Mouse (Mus musculus): ENCODE data around the gene Scube2. TPM values are rescaled to one million over a fixed set of nuclear protein-coding genes. Genes with fewer than 3 reads are reported as not detected.

The Scube2 gene
- polyA plus RNA-seq, 1 experiment from 2014 or later, result 1.7 TPM

- H3K4me3 ChIP-seq, result no peak overlapping the region
- no peaks in the 10 kb centered on the region; the same call in 1 of the 2 replicates for H3K4me1 ChIP-seq
- no peak overlapping the region for H3K9ac ChIP-seq (replicated peaks)
- no peak overlapping the region for H3K27ac ChIP-seq (replicated peaks)
- H3K36me3 ChIP-seq, result no peaks in the 10 kb centered on the region
- no peaks in the 10 kb centered on the region for H3K9me3 ChIP-seq
- WGBS, result 72% methylated on average over 8 of the region's 8 CpGs
- H3K4me2 ChIP-seq (replicated peaks), result no peak overlapping the region
- H3K27me3 ChIP-seq, result no peaks in the 10 kb centered on the region
- ATAC-seq (ENCODE audit: low FRiP score, low read depth), result no peak
Observed at GRCm38 (mm10) chr7:109876085-109876484, 10.6 kb upstream of the Scube2 start.

GRCm38 (mm10) chr7:109875598-109875997, 10.1 kb upstream of the Scube2 start:
- H3K27ac ChIP-seq (replicated peaks), result no peak overlapping the region

DNA sequence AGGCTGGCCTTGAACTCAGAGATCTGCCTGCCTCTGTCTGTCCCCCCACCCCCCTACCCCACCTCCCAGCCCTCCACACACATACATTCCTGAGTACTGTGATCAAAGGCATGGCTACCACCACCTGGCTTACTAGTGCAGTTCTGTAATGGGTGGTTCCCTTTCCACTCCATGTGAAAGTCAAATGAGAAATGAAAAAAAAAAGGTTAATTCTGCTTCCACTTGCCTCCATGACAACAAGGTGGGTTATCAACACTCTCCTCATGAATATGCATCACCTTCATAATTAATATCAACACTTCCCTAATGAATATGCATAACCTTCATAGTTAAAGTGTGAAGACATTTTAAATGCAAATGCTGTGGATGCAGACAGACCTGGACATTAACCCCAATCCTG, 9.6 kb upstream of the Scube2 start:
- Histone ChIP-seq H3K9me3 (no peaks in the 10 kb centered on the region), H3K4me2 (replicated peaks) (no peak overlapping the region), H3K27ac (replicated peaks) (no peak overlapping the region), H3K36me3 (no peaks in the 10 kb centered on the region), H3K27me3 (no peaks in the 10 kb centered on the region), H3K9ac (replicated peaks) (no peak overlapping the region), H3K4me1 (no peaks in the 10 kb centered on the region; the same call in 1 of the 2 replicates), H3K4me3 (no peak overlapping the region)
- no peak for ATAC-seq (ENCODE audit: low FRiP score, low read depth)

More at GRCm38 (mm10) chr7:109875598-109875997, 10.1 kb upstream of the Scube2 start:
- Histone ChIP-seq H3K4me3 (no peak overlapping the region), H3K4me1 (no peaks in the 10 kb centered on the region; the same call in 1 of the 2 replicates), H3K9ac (replicated peaks) (no peak overlapping the region), H3K9me3 (no peaks in the 10 kb centered on the region), H3K27me3 (no peaks in the 10 kb centered on the region), H3K36me3 (no peaks in the 10 kb centered on the region), H3K4me2 (replicated peaks) (no peak overlapping the region)
- WGBS, result 68% methylated on average over 3 of the region's 3 CpGs
- ATAC-seq (ENCODE audit: low FRiP score, low read depth), result no peak

GRCm38 (mm10) chr7:109873170-109873569, 7.7 kb upstream of the Scube2 start:
- H3K9me3 ChIP-seq, result no peaks in the 10 kb centered on the region
- no peak overlapping the region for H3K4me2 ChIP-seq (replicated peaks)
- no peak overlapping the region for H3K27ac ChIP-seq (replicated peaks)
- H3K36me3 ChIP-seq, result no peaks in the 10 kb centered on the region
- H3K27me3 ChIP-seq, result peaks cover 8% of the 10 kb centered on the region; the same call in 1 of the 2 replicates
- WGBS, result 60% methylated on average over 5 of the region's 5 CpGs
- H3K4me1 ChIP-seq, result no peaks in the 10 kb centered on the region; the same call in 1 of the 2 replicates
- ATAC-seq (ENCODE audit: low FRiP score, low read depth), result no peak
- H3K4me3 ChIP-seq, result no peak overlapping the region
- no peak overlapping the region for H3K9ac ChIP-seq (replicated peaks)

DNA sequence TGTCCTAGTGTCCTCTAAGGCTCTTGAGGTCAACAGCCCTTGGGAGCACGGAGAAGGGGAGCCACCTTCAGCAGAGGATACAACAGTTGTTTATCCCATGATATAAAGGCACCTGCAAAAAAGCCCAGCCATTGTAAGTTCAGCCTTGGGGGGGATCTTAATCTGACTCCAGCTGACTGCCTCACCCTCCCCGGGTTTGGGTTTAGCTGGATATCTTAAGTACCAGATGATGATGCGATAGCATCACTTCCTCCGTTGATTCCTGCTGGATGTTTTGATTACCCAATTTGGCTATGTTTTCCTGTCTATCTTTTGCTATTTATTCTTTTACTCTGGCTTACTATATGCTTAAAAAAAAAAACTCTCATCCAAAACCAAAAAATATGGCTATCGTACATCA, 5.8 kb upstream of the Scube2 start:
- no peak for ATAC-seq (ENCODE audit: low FRiP score, low read depth)
- 85% methylated on average over 5 of the region's 5 CpGs for WGBS
- Histone ChIP-seq H3K27me3 (peaks cover 14% of the 10 kb centered on the region), H3K9ac (replicated peaks) (no peak overlapping the region), H3K27ac (replicated peaks) (no peak overlapping the region), H3K36me3 (no peaks in the 10 kb centered on the region), H3K4me3 (no peak overlapping the region), H3K4me1 (peaks cover 10% of the 10 kb centered on the region), H3K4me2 (replicated peaks) (no peak overlapping the region), H3K9me3 (no peaks in the 10 kb centered on the region)

GRCm38 (mm10) chr7:109868498-109868897, 3.0 kb upstream of the Scube2 start:
- 17% methylated on average over 3 of the region's 3 CpGs for WGBS

DNA sequence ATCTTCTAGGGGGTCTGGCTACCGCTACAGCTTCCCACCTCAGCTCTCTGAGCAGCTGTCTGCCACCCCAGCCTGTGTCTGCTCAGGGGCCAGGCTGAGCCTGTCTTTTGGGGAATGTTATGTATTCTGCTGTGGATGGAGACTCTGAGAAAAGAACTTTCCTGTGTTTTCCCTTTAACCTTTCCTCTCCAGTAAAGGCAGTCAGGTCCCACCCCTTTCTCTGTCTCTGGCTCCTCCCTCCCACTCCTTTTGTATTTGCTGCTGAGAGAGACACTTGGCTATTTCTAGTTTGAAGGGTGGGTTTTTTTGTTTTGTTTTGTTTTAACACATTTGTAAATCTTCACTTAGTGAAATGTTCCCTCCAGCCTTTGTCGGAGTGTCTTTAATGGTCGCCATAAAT, 1.2 kb upstream of the Scube2 start:
- Histone ChIP-seq H3K4me2 (replicated peaks) (no peak overlapping the region), H3K27ac (replicated peaks) (no peak overlapping the region), H3K36me3 (no peaks in the 10 kb centered on the region), H3K4me3 (no peak overlapping the region), H3K9me3 (no peaks in the 10 kb centered on the region), H3K9ac (replicated peaks) (no peak overlapping the region), H3K27me3 (peaks cover 46% of the 10 kb centered on the region), H3K4me1 (peaks cover 22% of the 10 kb centered on the region)
- ATAC-seq (ENCODE audit: low FRiP score, low read depth), result peak; percentile 9; the same call in 1 of the 2 replicates
- 28% methylated on average over 3 of the region's 3 CpGs for WGBS

More at GRCm38 (mm10) chr7:109868498-109868897, 3.0 kb upstream of the Scube2 start:
- Histone ChIP-seq H3K9me3 (no peaks in the 10 kb centered on the region), H3K36me3 (no peaks in the 10 kb centered on the region), H3K4me2 (replicated peaks) (no peak overlapping the region), H3K4me1 (peaks cover 22% of the 10 kb centered on the region), H3K9ac (replicated peaks) (no peak overlapping the region), H3K4me3 (no peak overlapping the region), H3K27ac (replicated peaks) (no peak overlapping the region), H3K27me3 (peaks cover 40% of the 10 kb centered on the region)
- ATAC-seq (ENCODE audit: low FRiP score, low read depth), result peak; percentile 38; the same call in 1 of the 2 replicates

GRCm38 (mm10) chr7:109863561-109863960, 1.9 kb downstream of the Scube2 start:
- 16% methylated on average over 4 of the region's 4 CpGs for WGBS
- no peak overlapping the region for H3K27ac ChIP-seq (replicated peaks)
- H3K4me1 ChIP-seq, result peaks cover 22% of the 10 kb centered on the region
- H3K9ac ChIP-seq (replicated peaks), result no peak overlapping the region
- H3K9me3 ChIP-seq, result no peaks in the 10 kb centered on the region
- no peak overlapping the region for H3K4me2 ChIP-seq (replicated peaks)
- ATAC-seq (ENCODE audit: low FRiP score, low read depth), result no peak
- H3K4me3 ChIP-seq, result no peak overlapping the region
- H3K36me3 ChIP-seq, result no peaks in the 10 kb centered on the region
- H3K27me3 ChIP-seq, result peaks cover 40% of the 10 kb centered on the region

- H3K4me1 ChIP-seq, result peaks cover 4% of the 10 kb centered on the region; the same call in 1 of the 2 replicates
- no peaks in the 10 kb centered on the region for H3K36me3 ChIP-seq
- ATAC-seq (ENCODE audit: low FRiP score, low read depth), result no peak
- H3K9me3 ChIP-seq, result no peaks in the 10 kb centered on the region
- peaks cover 28% of the 10 kb centered on the region for H3K27me3 ChIP-seq
- no peak overlapping the region for H3K9ac ChIP-seq (replicated peaks)
- H3K27ac ChIP-seq (replicated peaks), result no peak overlapping the region
- no peak overlapping the region for H3K4me3 ChIP-seq
- 88% methylated on average over 7 of the region's 7 CpGs for WGBS
- no peak overlapping the region for H3K4me2 ChIP-seq (replicated peaks)
Observed at GRCm38 (mm10) chr7:109860162-109860561, 5.3 kb downstream of the Scube2 start.

GRCm38 (mm10) chr7:109859354-109859753, 6.1 kb downstream of the Scube2 start:
- H3K4me3 ChIP-seq, result no peak overlapping the region
- ATAC-seq (ENCODE audit: low FRiP score, low read depth), result no peak
- H3K9ac ChIP-seq (replicated peaks), result no peak overlapping the region
- no peak overlapping the region for H3K27ac ChIP-seq (replicated peaks)
- no peaks in the 10 kb centered on the region for H3K9me3 ChIP-seq
- H3K36me3 ChIP-seq, result no peaks in the 10 kb centered on the region
- WGBS, result 69% methylated on average over 6 of the region's 6 CpGs
- no peak overlapping the region for H3K4me2 ChIP-seq (replicated peaks)
- peaks cover 20% of the 10 kb centered on the region for H3K27me3 ChIP-seq
- no peaks in the 10 kb centered on the region for H3K4me1 ChIP-seq

DNA sequence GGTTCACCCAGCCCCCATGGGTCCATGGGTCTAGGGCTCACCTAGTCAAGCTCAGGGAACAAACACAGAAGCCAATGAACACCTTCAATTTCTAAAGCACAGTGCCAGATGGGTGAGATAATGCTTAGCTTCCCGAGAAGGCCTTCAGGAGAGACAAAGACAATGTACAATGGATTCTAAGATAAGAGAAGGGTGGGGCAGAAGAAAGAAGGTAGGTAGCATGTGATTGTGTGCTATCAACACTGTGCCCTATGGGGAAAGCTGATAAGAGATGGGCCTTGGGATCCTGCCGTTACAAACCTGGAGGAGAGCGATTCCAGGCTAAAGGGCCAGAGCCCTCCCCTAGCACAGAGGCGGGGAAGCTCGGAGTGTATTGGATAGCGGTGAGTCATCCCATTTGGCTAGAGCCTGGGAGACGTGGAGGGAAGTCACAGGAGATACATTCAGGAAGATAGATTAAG, 12.7 kb downstream of the Scube2 start:
- 76% methylated on average over 7 of the region's 7 CpGs for WGBS
- H3K36me3 ChIP-seq, result no peaks in the 10 kb centered on the region
- ATAC-seq (ENCODE audit: low FRiP score, low read depth), result no peak
- H3K4me2 ChIP-seq (replicated peaks), result no peak overlapping the region
- no peaks in the 10 kb centered on the region for H3K9me3 ChIP-seq
- peaks cover 25% of the 10 kb centered on the region for H3K4me1 ChIP-seq
- H3K27me3 ChIP-seq, result 0 out of 2 replicates have a peak, but pooled peaks cover 18% of the 10 kb centered on the region
- H3K4me3 ChIP-seq, result no peak overlapping the region
- no peak overlapping the region for H3K9ac ChIP-seq (replicated peaks)
- no peak overlapping the region for H3K27ac ChIP-seq (replicated peaks)

DNA sequence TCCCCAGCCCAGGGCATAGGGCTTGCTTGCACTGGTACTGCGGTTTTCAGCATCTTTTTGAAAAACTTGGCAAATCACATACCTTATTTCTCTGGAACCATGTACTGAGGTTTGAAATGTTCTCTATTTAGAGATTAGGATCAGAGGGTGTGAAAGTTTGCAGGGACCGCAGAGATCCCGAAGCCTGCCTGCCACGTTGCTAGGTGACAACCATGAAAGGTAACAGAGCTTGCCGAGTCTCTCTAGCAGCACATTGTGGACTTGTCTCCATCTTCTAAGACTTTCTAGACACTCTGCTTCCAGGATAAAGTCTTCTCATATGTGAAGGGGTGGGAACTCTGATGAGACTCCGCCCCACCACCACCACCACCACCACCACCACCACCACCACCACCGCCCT, 13.5 kb downstream of the Scube2 start:
- Histone ChIP-seq H3K27ac (replicated peaks) (no peak overlapping the region), H3K4me3 (no peak overlapping the region), H3K36me3 (no peaks in the 10 kb centered on the region), H3K9me3 (no peaks in the 10 kb centered on the region), H3K4me1 (peaks cover 25% of the 10 kb centered on the region), H3K27me3 (0 out of 2 replicates have a peak, but pooled peaks cover 21% of the 10 kb centered on the region), H3K4me2 (replicated peaks) (no peak overlapping the region), H3K9ac (replicated peaks) (no peak overlapping the region)
- no peak for ATAC-seq (ENCODE audit: low FRiP score, low read depth)
- WGBS, result 77% methylated on average over 7 of the region's 7 CpGs

DNA sequence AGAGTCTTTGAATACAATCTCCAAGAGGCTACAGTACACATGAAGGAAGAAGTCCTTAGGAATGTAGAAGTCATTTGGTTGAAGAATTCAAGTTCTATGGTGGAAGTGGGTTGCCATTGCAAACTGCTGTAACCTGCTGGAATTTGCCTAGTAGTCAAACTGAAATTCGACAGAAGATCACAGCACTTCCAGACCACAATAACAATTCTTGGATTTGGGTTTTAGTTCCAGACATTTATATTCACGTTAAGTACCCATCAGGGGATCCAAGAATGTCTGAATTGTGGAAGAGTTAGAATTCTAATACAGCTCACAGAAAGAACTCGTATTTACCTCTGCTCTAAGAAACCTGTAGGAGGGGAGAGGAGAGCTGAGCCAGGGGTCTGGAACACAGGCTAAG, 14.9 kb downstream of the Scube2 start:
- Histone ChIP-seq H3K27ac (replicated peaks) (no peak overlapping the region), H3K27me3 (peaks cover 21% of the 10 kb centered on the region; the same call in 1 of the 2 replicates), H3K4me1 (peaks cover 25% of the 10 kb centered on the region), H3K9me3 (no peaks in the 10 kb centered on the region), H3K9ac (replicated peaks) (no peak overlapping the region), H3K36me3 (no peaks in the 10 kb centered on the region), H3K4me3 (no peak overlapping the region), H3K4me2 (replicated peaks) (0 out of 2 replicates have a peak overlapping the region, but pooled peaks have one; percentile 27)
- WGBS, result 26% methylated on average over 3 of the region's 3 CpGs
- ATAC-seq (ENCODE audit: low FRiP score, low read depth), result no peak

Measured in midbrain, embryonic 12.5 days (tissue).